16 mouse cellular contexts compared by ENCODE assay signal in the genomic region with DNA sequence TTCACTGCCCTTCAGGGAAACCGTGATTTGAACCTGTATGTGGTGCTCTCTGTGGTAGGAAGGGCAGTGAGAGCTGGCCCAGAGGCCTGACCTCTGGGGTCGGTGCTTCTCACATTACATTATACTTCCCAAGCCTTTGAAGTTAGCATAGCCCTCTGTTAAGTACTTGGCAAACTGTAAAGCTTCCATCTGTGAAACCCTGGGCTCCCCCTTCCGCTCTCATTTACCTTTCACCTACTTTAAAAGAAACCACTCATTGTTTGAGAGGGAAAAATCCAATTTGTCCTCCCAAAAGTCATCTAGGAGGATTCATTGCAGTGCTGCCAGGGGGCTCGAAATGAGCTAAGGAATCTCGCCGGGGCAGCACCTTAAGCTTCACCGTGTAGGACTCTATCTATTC. TPM values are rescaled to one million over a fixed set of nuclear protein-coding genes. Genes with fewer than 3 reads are reported as not detected.
DNase-seq lines count a peak whose midpoint lies in the region; ATAC-seq and TF ChIP-seq lines count a peak whose summit lies in the region.
"Had no signal": no experiment of that assay in that cellular context is flagged by ENCODE, and none has a peak within 500 bp of the region (broad histone marks: within the 10 kb centered on the region; RNA-seq: fewer than 3 reads in every experiment).

No protein-coding gene starts in this region.

- H3K9ac ChIP-seq in forebrain, postnatal 0 days, result no peak overlapping the region
- H3K9ac ChIP-seq in forebrain, embryonic 11.5 days (ENCODE audit: low read length), result no peak overlapping the region
- H3K9ac ChIP-seq in midbrain, embryonic 14.5 days (replicated peaks; ENCODE audit: low read length), result no peak overlapping the region
- H3K9ac ChIP-seq in hindbrain, embryonic 12.5 days, result no peak overlapping the region
- H3K9ac ChIP-seq: intestine, embryonic 15.5 days; neural tube, embryonic 12.5 days had no signal

- TF ChIP-seq CTCF in forebrain, postnatal 0 days (IDR thresholded peaks at IDR 0.05; ENCODE audit: low read depth), result no peak
- no peak for TF ChIP-seq CTCF in layer of hippocampus, adult 2 months (conservative IDR thresholded peaks at IDR 0.05)

- H3K27me3 ChIP-seq in forebrain, postnatal 0 days (ENCODE audit: insufficient read depth, low read length), result no peaks in the 10 kb centered on the region
- H3K27me3 ChIP-seq in forebrain, embryonic 11.5 days (ENCODE audit: control insufficient read depth, insufficient read depth, low read length), result no peaks in the 10 kb centered on the region
- H3K27me3 ChIP-seq in midbrain, embryonic 10.5 days (ENCODE audit: low read depth, poor library complexity, severe bottlenecking), result no peaks in the 10 kb centered on the region
- H3K27me3 ChIP-seq in midbrain, embryonic 14.5 days (ENCODE audit: control insufficient read depth, insufficient read depth, low read length), result no peaks in the 10 kb centered on the region
- no peaks in the 10 kb centered on the region for H3K27me3 ChIP-seq in hindbrain, embryonic 12.5 days
- H3K27me3 ChIP-seq: intestine, embryonic 15.5 days; neural tube, embryonic 12.5 days had no signal

- DNase-seq in forebrain, postnatal 0 days, result no peak
- DNase-seq in forebrain, embryonic 11.5 days (ENCODE audit: low spot score), result no peak
- DNase-seq in midbrain, embryonic 10.5 days (ENCODE audit: low spot score), result peak; percentile 18
- DNase-seq in midbrain, embryonic 14.5 days, result no peak
- DNase-seq in lung, postnatal 36 days, result peak; percentile 26
- DNase-seq in urinary bladder, adult 2 months (ENCODE audit: low spot score), result no peak
- DNase-seq in layer of hippocampus, adult 2 months (ENCODE audit: low spot score in 2 of 2), result no peak
- DNase-seq: cerebellum, postnatal 10 days; gastrocnemius, postnatal 14 days; left cerebral cortex, postnatal 4 days; thymus, postnatal 36 days had no signal

- H3K4me1 ChIP-seq in forebrain, postnatal 0 days (ENCODE audit: insufficient read depth), result no peaks in the 10 kb centered on the region
- no peaks in the 10 kb centered on the region for H3K4me1 ChIP-seq in forebrain, embryonic 11.5 days (replicated peaks; ENCODE audit: control insufficient read depth, insufficient read depth, low read length)
- peaks cover 4% of the 10 kb centered on the region; the same call in 1 of the 2 replicates for H3K4me1 ChIP-seq in midbrain, embryonic 10.5 days
- no peaks in the 10 kb centered on the region for H3K4me1 ChIP-seq in midbrain, embryonic 14.5 days (ENCODE audit: control insufficient read depth, insufficient read depth, low read length)
- no peaks in the 10 kb centered on the region for H3K4me1 ChIP-seq in hindbrain, embryonic 12.5 days
- H3K4me1 ChIP-seq: intestine, embryonic 15.5 days; neural tube, embryonic 12.5 days had no signal

- H3K4me3 ChIP-seq in forebrain, postnatal 0 days (ENCODE audit: low read depth, low read length), result no peak overlapping the region
- no peak overlapping the region for H3K4me3 ChIP-seq in forebrain, embryonic 11.5 days (ENCODE audit: low read depth, low read length)
- H3K4me3 ChIP-seq in midbrain, embryonic 10.5 days, result no peak overlapping the region
- no peak overlapping the region for H3K4me3 ChIP-seq in midbrain, embryonic 14.5 days (replicated peaks; ENCODE audit: low read depth, low read length)
- no peak overlapping the region for H3K4me3 ChIP-seq in hindbrain, embryonic 12.5 days
- no peak overlapping the region for H3K4me3 ChIP-seq in layer of hippocampus, adult 2 months
- H3K4me3 ChIP-seq: erythroblast, embryonic 14.5 days; intestine, embryonic 15.5 days; neural tube, embryonic 12.5 days had no signal

- no peak overlapping the region for H3K27ac ChIP-seq in forebrain, postnatal 0 days (ENCODE audit: low read depth, low read length)
- H3K27ac ChIP-seq in forebrain, embryonic 11.5 days (ENCODE audit: low read depth, low read length), result no peak overlapping the region
- H3K27ac ChIP-seq in midbrain, embryonic 10.5 days (replicated peaks), result no peak overlapping the region
- no peak overlapping the region for H3K27ac ChIP-seq in midbrain, embryonic 14.5 days (replicated peaks; ENCODE audit: low read depth, low read length)
- 0 out of 2 replicates have a peak overlapping the region, but pooled peaks have one; percentile 17 for H3K27ac ChIP-seq in hindbrain, embryonic 12.5 days
- H3K27ac ChIP-seq in layer of hippocampus, adult 2 months, result no peak overlapping the region
- H3K27ac ChIP-seq: intestine, embryonic 15.5 days; neural tube, embryonic 12.5 days had no signal

- no peak overlapping the region for H3K4me2 ChIP-seq in forebrain, postnatal 0 days (ENCODE audit: low read depth)
- no peak overlapping the region for H3K4me2 ChIP-seq in forebrain, embryonic 11.5 days (ENCODE audit: low read depth, low read length, severe bottlenecking)
- H3K4me2 ChIP-seq in midbrain, embryonic 14.5 days (ENCODE audit: low read length), result no peak overlapping the region
- no peak overlapping the region for H3K4me2 ChIP-seq in hindbrain, embryonic 12.5 days (replicated peaks)
- H3K4me2 ChIP-seq: intestine, embryonic 15.5 days; neural tube, embryonic 12.5 days had no signal

- no peaks in the 10 kb centered on the region for H3K9me3 ChIP-seq in forebrain, postnatal 0 days (ENCODE audit: low read length)
- H3K9me3 ChIP-seq in forebrain, embryonic 11.5 days (ENCODE audit: control insufficient read depth, low read length), result no peaks in the 10 kb centered on the region
- no peaks in the 10 kb centered on the region for H3K9me3 ChIP-seq in midbrain, embryonic 10.5 days (replicated peaks)
- no peaks in the 10 kb centered on the region for H3K9me3 ChIP-seq in midbrain, embryonic 14.5 days (ENCODE audit: control insufficient read depth, low read length)
- H3K9me3 ChIP-seq in hindbrain, embryonic 12.5 days (replicated peaks), result no peaks in the 10 kb centered on the region
- H3K9me3 ChIP-seq: G1E; intestine, embryonic 15.5 days; neural tube, embryonic 12.5 days had no signal

- no peaks in the 10 kb centered on the region for H3K36me3 ChIP-seq in forebrain, postnatal 0 days (ENCODE audit: insufficient read depth)
- H3K36me3 ChIP-seq in forebrain, embryonic 11.5 days (ENCODE audit: control insufficient read depth, insufficient read depth, low read length), result no peaks in the 10 kb centered on the region
- no peaks in the 10 kb centered on the region for H3K36me3 ChIP-seq in midbrain, embryonic 10.5 days
- H3K36me3 ChIP-seq in midbrain, embryonic 14.5 days (ENCODE audit: control insufficient read depth, insufficient read depth, low read length), result no peaks in the 10 kb centered on the region
- H3K36me3 ChIP-seq in hindbrain, embryonic 12.5 days, result no peaks in the 10 kb centered on the region
- H3K36me3 ChIP-seq: G1E; intestine, embryonic 15.5 days; neural tube, embryonic 12.5 days had no signal

- WGBS in forebrain, postnatal 0 days, result 43% methylated on average over 7 of the region's 7 CpGs
- WGBS in forebrain, embryonic 11.5 days, result 41% methylated on average over 7 of the region's 7 CpGs
- 56% methylated on average over 7 of the region's 7 CpGs for WGBS in midbrain, embryonic 10.5 days
- WGBS in midbrain, embryonic 14.5 days, result 63% methylated on average over 7 of the region's 7 CpGs
- 55% methylated on average over 7 of the region's 7 CpGs for WGBS in hindbrain, embryonic 12.5 days

- ATAC-seq in forebrain, postnatal 0 days, result peak; percentile 40; the same call in 1 of the 2 replicates
- ATAC-seq in forebrain, embryonic 11.5 days (replicated peaks; ENCODE audit: low FRiP score), result no peak
- ATAC-seq in midbrain, embryonic 14.5 days (ENCODE audit: low FRiP score, low TSS enrichment), result no peak
- ATAC-seq in hindbrain, embryonic 12.5 days (ENCODE audit: low FRiP score), result no peak
- ATAC-seq: intestine, embryonic 15.5 days had no signal

RNA-seq across cellular contexts. Expression of gene Birc3, which starts 29.3 kb away (rescaled TPM):
- 2.5 and 3.6 TPM in 2 replicates for total RNA-seq in forebrain, postnatal 0 days (2014; rRNA removed)
- 0.62 and 0.90 TPM in 2 replicates for polyA plus RNA-seq in forebrain, postnatal 0 days (2015; fragmentation: Nextera tagmentation; extraction: Ambion mirVana)
- 2.2 and 3.2 TPM in 2 replicates for polyA plus RNA-seq in forebrain, embryonic 11.5 days (2014; fragmentation: Nextera tagmentation; extraction: Ambion mirVana)
- 2.7 and 3.4 TPM in 2 replicates for polyA plus RNA-seq in midbrain, embryonic 10.5 days (2016; fragmentation: Nextera tagmentation; extraction: Ambion mirVana)
- polyA plus RNA-seq in midbrain, embryonic 14.5 days (2014; fragmentation: Nextera tagmentation; extraction: Ambion mirVana), result 0.51 and 2.0 TPM in 2 replicates
- 4.7 and 5.3 TPM in 2 replicates for polyA plus RNA-seq in hindbrain, embryonic 12.5 days (2016; fragmentation: Nextera tagmentation; extraction: Ambion mirVana)
- 18.2 and 21.2 TPM in 2 replicates for polyA plus RNA-seq in urinary bladder, adult 2 months (2012; rRNA removed)
- total RNA-seq in layer of hippocampus, adult 2 months (2021), result 1 to 10 TPM; 1.1 to 3.0 TPM

Comparison
In these comparisons a context has a peak if more than half of its experiments do, and no peak if none do; other contexts are left out.
1. DNase-seq: peak in midbrain, embryonic 10.5 days (single experiment) and lung, postnatal 36 days (single experiment); none in forebrain, postnatal 0 days (single experiment), forebrain, embryonic 11.5 days (single experiment), midbrain, embryonic 14.5 days (single experiment), urinary bladder, adult 2 months (single experiment) and layer of hippocampus, adult 2 months (0 of 2).